Mouse (Mus musculus): ENCODE data around the gene Abhd13. TPM values are rescaled to one million over a fixed set of nuclear protein-coding genes. Genes with fewer than 3 reads are reported as not detected.
A peak's percentile ranks its signal among the peaks of the same experiment; 100 is the strongest.

Abhd13 gene
- polyA plus RNA-seq, 1 experiment from 2014 or later = 19.8 TPM

DNA sequence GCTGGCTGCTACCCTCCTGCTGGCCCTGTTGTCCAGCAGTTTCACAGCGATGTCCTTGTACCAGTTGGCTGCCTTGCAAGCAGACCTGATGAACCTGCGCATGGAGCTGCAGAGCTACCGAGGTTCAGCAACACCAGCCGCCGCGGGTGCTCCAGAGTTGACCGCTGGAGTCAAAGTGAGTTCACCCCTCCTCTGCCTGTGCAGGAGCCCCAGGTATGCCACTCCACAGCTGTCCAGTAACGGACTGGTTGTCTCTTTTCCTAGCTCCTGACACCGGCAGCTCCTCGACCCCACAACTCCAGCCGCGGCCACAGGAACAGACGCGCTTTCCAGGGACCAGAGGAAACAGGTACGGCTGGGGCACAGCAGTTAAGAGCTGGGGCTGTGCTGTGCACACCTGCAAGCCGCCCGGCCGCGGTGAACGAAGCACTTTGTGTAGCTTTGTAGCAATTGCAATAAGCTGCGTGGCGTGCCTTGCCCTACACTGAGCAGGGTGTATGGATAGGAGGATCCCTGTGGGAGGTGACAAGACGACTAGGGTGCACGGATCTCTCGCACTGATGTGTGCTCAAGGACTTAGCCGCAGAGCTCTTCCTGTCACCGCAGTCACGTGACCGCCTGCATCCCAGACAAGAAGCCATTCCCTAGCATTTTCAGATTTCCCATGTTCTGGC is 29.6 kb downstream of the Abhd13 start:
- DNase-seq (ENCODE audit: low spot score) = peak; percentile 58
- WGBS = 5% methylated on average over 29 of the region's 29 CpGs
- peak; percentile 68; the same call in 1 of the 2 replicates for ATAC-seq (ENCODE audit: low FRiP score)

DNA sequence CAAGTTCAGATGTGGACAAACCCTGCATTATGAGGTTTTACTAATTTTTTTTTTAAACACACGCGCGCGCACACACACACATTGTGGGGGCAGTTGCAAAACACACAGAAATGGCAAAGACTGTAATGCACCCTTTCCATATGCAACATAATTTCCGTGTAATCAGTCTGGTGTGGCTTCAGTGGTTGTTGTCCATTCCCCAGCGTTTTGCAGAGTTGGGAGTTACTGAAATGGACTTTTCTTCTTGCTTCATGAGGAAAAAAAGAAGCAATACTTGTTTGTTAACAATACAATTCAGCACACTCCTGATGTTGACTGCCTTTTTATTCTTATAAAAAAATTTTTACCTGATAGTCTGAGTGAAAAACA is 30.1 kb downstream of the Abhd13 start:
- Histone ChIP-seq H3K4me2 (replicated peaks) (peak overlapping the region; percentile 56), H3K9me3 (ENCODE audit: control insufficient read depth, low read length) (no peaks in the 10 kb centered on the region), H3K4me3 (replicated peaks; ENCODE audit: low read length) (peak overlapping the region; percentile 29), H3K27ac (no peak overlapping the region), H3K36me3 (replicated peaks; ENCODE audit: control insufficient read depth, insufficient read depth) (no peaks in the 10 kb centered on the region), H3K27me3 (ENCODE audit: control insufficient read depth, insufficient read depth, low read length) (no peaks in the 10 kb centered on the region), H3K9ac (peak overlapping the region; percentile 42; the same call in 1 of the 2 replicates), H3K4me1 (replicated peaks; ENCODE audit: control insufficient read depth, insufficient read depth, low read length) (peaks cover 9% of the 10 kb centered on the region; the same call in 1 of the 2 replicates)
- DNase-seq (ENCODE audit: low spot score) (no peak), ATAC-seq (ENCODE audit: low FRiP score) (no peak)
- WGBS = 36% methylated on average over 6 of the region's 6 CpGs

More for the DNA sequence above, 29.6 kb downstream of the Abhd13 start:
- Histone ChIP-seq H3K36me3 (replicated peaks; ENCODE audit: control insufficient read depth, insufficient read depth) (no peaks in the 10 kb centered on the region), H3K9ac (peak overlapping the region; percentile 42; the same call in 1 of the 2 replicates), H3K4me3 (replicated peaks; ENCODE audit: low read length) (peak overlapping the region; percentile 29), H3K9me3 (ENCODE audit: control insufficient read depth, low read length) (no peaks in the 10 kb centered on the region), H3K27me3 (ENCODE audit: control insufficient read depth, insufficient read depth, low read length) (no peaks in the 10 kb centered on the region), H3K4me1 (replicated peaks; ENCODE audit: control insufficient read depth, insufficient read depth, low read length) (peaks cover 9% of the 10 kb centered on the region; the same call in 1 of the 2 replicates), H3K4me2 (replicated peaks) (peak overlapping the region; percentile 56), H3K27ac (no peak overlapping the region)

DNA sequence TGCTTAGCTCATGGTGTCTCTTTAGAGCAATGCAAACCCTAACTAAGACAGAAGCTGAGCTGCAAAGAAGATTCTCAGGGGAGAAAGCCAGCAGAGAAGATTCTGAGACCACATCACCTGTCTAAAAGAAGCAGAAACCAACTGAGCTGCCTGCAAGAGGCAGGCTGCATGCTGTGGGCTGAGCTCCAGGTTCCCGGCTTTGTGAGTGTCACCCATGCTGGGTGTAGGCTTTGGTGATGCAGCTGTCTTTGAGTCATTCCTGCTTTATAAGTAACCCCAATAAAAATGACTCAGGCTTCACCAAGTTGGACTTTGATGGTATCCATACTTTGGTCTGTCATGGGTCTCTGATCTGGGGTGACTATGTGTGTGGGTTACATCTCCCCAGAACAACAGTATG is 38.7 kb downstream of the Abhd13 start:
- no peak for ATAC-seq (ENCODE audit: low FRiP score)
- Histone ChIP-seq H3K4me2 (replicated peaks) (no peak overlapping the region), H3K36me3 (replicated peaks; ENCODE audit: control insufficient read depth, insufficient read depth) (no peaks in the 10 kb centered on the region), H3K9me3 (ENCODE audit: control insufficient read depth, low read length) (no peaks in the 10 kb centered on the region), H3K4me3 (replicated peaks; ENCODE audit: low read length) (no peak overlapping the region), H3K4me1 (replicated peaks; ENCODE audit: control insufficient read depth, insufficient read depth, low read length) (no peaks in the 10 kb centered on the region), H3K27me3 (ENCODE audit: control insufficient read depth, insufficient read depth, low read length) (no peaks in the 10 kb centered on the region), H3K9ac (no peak overlapping the region), H3K27ac (no peak overlapping the region)
- WGBS = 78% methylated on average over 1 of the region's 1 CpGs
- DNase-seq (ENCODE audit: low spot score) = no peak

DNA sequence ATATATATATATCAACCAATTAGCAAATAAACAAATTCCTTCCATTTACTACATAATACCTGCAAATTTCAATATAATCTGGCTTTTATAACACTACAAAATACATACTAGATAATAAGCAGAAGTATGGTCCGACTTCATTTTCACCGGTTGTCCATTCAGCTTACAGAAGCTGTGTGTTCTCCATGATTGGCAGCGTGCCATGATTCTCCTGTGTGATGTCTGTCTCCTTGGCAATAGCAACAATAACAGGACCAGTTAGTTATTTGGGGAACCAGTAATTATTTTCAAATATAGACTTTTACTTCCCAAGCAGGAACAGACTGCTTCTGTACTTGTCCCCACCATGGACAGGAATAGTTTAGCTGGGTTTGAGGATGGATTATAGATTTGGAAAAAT is 39.7 kb downstream of the Abhd13 start:
- no peak for ATAC-seq (ENCODE audit: low FRiP score)

DNA sequence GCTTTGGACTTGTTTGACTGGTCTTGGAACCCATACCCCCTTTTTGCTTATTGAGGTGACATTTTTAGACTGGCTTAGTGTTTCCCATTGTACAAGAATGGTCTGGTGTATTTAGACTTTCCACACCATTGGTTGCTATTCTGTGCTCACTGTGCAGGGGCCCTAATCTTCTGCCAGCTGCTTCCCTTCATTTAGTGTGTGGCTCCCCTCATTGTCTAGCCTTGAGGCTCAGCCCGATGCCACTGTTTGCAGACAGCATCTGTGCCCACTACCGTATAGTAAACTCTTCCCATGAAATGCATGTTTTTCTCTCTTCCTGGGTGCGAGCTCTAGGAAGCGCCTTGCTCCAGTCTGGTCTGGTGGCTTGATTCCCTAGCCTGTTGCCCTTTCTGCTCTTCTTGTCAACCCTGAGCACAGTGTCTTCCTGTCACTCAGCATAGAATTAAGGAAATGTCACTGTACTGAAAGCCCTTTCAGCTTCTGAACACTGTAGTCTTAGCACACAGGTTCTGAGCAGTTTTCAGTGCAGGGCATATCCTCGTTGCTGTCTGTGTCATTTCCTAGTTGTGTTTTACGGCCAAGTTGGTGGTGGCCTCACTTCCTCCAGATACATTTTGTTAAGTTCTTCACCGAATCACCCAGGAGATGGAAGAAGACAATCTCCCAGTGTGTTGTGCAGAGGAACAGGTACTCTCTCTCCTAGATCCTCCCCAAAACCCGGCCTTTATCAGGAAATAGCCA is 53.0 kb downstream of the Abhd13 start:
- no peak overlapping the region for H3K9ac ChIP-seq
- DNase-seq (ENCODE audit: low spot score) = no peak
- no peaks in the 10 kb centered on the region for H3K9me3 ChIP-seq (ENCODE audit: control insufficient read depth, low read length)
- no peaks in the 10 kb centered on the region for H3K36me3 ChIP-seq (replicated peaks; ENCODE audit: control insufficient read depth, insufficient read depth)
- no peak overlapping the region for H3K4me2 ChIP-seq (replicated peaks)
- H3K4me3 ChIP-seq (replicated peaks; ENCODE audit: low read length) = no peak overlapping the region
- H3K27ac ChIP-seq = no peak overlapping the region
- no peaks in the 10 kb centered on the region for H3K4me1 ChIP-seq (replicated peaks; ENCODE audit: control insufficient read depth, insufficient read depth, low read length)
- no peaks in the 10 kb centered on the region for H3K27me3 ChIP-seq (ENCODE audit: control insufficient read depth, insufficient read depth, low read length)
- peak; percentile 66; the same call in 1 of the 2 replicates for ATAC-seq (ENCODE audit: low FRiP score)
- 69% methylated on average over 8 of the region's 8 CpGs for WGBS

More for the DNA sequence above, 39.7 kb downstream of the Abhd13 start:
- Histone ChIP-seq H3K4me1 (replicated peaks; ENCODE audit: control insufficient read depth, insufficient read depth, low read length) (no peaks in the 10 kb centered on the region), H3K4me2 (replicated peaks) (no peak overlapping the region), H3K9me3 (ENCODE audit: control insufficient read depth, low read length) (no peaks in the 10 kb centered on the region), H3K27ac (no peak overlapping the region), H3K36me3 (replicated peaks; ENCODE audit: control insufficient read depth, insufficient read depth) (no peaks in the 10 kb centered on the region), H3K4me3 (replicated peaks; ENCODE audit: low read length) (no peak overlapping the region), H3K27me3 (ENCODE audit: control insufficient read depth, insufficient read depth, low read length) (no peaks in the 10 kb centered on the region), H3K9ac (no peak overlapping the region)
- 60% methylated on average over 3 of the region's 3 CpGs for WGBS
- peak; percentile 66 for DNase-seq (ENCODE audit: low spot score)

DNA sequence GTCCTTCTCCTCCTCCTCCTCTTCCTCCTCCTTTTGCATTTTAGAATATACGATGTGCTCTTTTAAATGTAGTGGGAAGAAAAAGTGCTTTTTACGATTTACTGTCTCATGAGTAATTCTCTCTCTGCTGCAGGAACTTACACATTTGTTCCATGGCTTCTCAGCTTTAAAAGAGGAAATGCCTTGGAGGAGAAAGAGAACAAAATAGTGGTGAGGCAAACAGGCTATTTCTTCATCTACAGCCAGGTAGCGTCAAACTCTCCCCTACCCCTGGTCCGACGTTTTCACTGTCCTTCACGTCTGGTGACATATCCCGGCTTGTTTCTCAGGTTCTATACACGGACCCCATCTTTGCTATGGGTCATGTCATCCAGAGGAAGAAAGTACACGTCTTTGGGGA is 53.7 kb downstream of the Abhd13 start:
- no peak for DNase-seq (ENCODE audit: low spot score)
- Histone ChIP-seq H3K36me3 (replicated peaks; ENCODE audit: control insufficient read depth, insufficient read depth) (no peaks in the 10 kb centered on the region), H3K27me3 (ENCODE audit: control insufficient read depth, insufficient read depth, low read length) (no peaks in the 10 kb centered on the region), H3K4me2 (replicated peaks) (no peak overlapping the region), H3K4me3 (replicated peaks; ENCODE audit: low read length) (no peak overlapping the region), H3K9me3 (ENCODE audit: control insufficient read depth, low read length) (no peaks in the 10 kb centered on the region), H3K27ac (no peak overlapping the region), H3K4me1 (replicated peaks; ENCODE audit: control insufficient read depth, insufficient read depth, low read length) (no peaks in the 10 kb centered on the region), H3K9ac (no peak overlapping the region)
- no peak for ATAC-seq (ENCODE audit: low FRiP score)
- 87% methylated on average over 9 of the region's 9 CpGs for WGBS

DNA sequence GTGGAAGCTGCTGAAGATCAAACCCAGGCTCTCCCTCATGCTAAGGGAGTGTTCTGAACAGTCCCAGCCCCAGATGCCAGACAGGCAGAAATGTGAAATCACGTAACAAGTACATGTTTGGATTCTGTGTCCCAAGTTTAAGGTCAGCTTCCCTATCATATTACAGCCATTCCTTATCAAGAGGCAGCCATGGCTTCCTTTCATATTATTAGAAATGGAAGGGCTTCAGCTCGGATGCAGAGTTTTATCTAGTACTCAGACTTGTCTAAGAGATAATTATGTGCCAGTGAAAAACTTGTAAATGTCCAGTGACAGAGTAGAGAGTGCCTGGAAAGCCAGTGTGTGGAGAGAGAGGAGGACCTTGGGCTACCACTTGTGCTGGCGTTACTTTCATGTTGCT is 63.4 kb downstream of the Abhd13 start:
- H3K4me1 ChIP-seq (replicated peaks; ENCODE audit: control insufficient read depth, insufficient read depth, low read length) = no peaks in the 10 kb centered on the region
- no peak for ATAC-seq (ENCODE audit: low FRiP score)

More for the DNA sequence above, 63.4 kb downstream of the Abhd13 start:
- H3K27ac ChIP-seq = no peak overlapping the region
- no peak overlapping the region for H3K4me3 ChIP-seq (replicated peaks; ENCODE audit: low read length)
- no peak for DNase-seq (ENCODE audit: low spot score)
- H3K27me3 ChIP-seq (ENCODE audit: control insufficient read depth, insufficient read depth, low read length) = no peaks in the 10 kb centered on the region
- no peak overlapping the region for H3K4me2 ChIP-seq (replicated peaks)
- H3K9me3 ChIP-seq (ENCODE audit: control insufficient read depth, low read length) = no peaks in the 10 kb centered on the region
- no peak overlapping the region for H3K9ac ChIP-seq
- 74% methylated on average over 3 of the region's 3 CpGs for WGBS
- no peaks in the 10 kb centered on the region for H3K36me3 ChIP-seq (replicated peaks; ENCODE audit: control insufficient read depth, insufficient read depth)

Other genes with a start within 250 kb of the Abhd13 start
- gene Fam155a, start 206.5 kb upstream of the Abhd13 start, polyA plus RNA-seq (2014; fragmentation: Nextera tagmentation; extraction: Ambion mirVana) = 28.7 and 30.6 TPM in 2 replicates
- not detected in 2 replicates for gene Gm10217, start 113.5 kb upstream of the Abhd13 start, polyA plus RNA-seq (2014; fragmentation: Nextera tagmentation; extraction: Ambion mirVana)
- 11.6 and 14.9 TPM in 2 replicates for gene Lig4, start within 50 bp of the Abhd13 start, polyA plus RNA-seq (2014; fragmentation: Nextera tagmentation; extraction: Ambion mirVana)
- gene Tnfsf13b, start 28.8 kb downstream of the Abhd13 start, polyA plus RNA-seq (2014; fragmentation: Nextera tagmentation; extraction: Ambion mirVana) = 0.46 and 0.65 TPM in 2 replicates
- gene Myo16, start 176.2 kb downstream of the Abhd13 start, polyA plus RNA-seq (2014; fragmentation: Nextera tagmentation; extraction: Ambion mirVana) = 6.7 and 7.3 TPM in 2 replicates

Data from hindbrain, embryonic 14.5 days (tissue).